Mouse (Mus musculus): ENCODE data around the gene Abl1.

DNA sequence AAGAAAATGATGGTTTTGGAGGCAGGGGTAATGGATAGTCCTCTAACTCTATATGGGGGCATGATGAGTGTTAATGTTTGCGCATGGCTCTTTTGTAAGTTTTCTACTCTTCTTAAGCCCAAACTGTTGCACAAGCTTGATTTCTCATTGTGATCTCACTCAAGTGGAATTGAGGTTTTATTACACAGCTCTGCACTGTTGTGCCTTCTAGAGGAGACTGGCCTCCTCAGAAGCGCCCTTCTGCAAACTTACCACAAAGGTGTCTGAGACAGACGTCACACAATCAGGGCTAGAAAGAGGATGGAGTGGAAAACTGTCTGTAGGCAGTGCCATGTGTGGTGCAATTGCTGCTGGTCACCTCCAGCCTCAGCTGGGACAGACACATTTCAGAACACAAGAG, 88.3 kb downstream of the Abl1 start:
- TF ChIP-seq POLR2A (IDR thresholded peaks at IDR 0.05; ENCODE audit: insufficient read length, low read depth) (no peak), MAX (IDR thresholded peaks at IDR 0.05; ENCODE audit: low read depth) (no peak), REST (IDR thresholded peaks at IDR 0.05; ENCODE audit: insufficient read depth, insufficient read length) (no peak), USF1 (IDR thresholded peaks at IDR 0.05; ENCODE audit: low read depth) (no peak), E2F4 (IDR thresholded peaks at IDR 0.05; ENCODE audit: insufficient read depth) (no peak), TCF12 (IDR thresholded peaks at IDR 0.05; ENCODE audit: insufficient read depth, poor library complexity, severe bottlenecking) (no peak), MYOG (IDR thresholded peaks at IDR 0.05; ENCODE audit: control insufficient read depth in 1 of 3, insufficient read depth in 1 of 3, insufficient read length in 2 of 3, low read depth in 2 of 3) (no peak), MYOD1 (IDR thresholded peaks at IDR 0.05; ENCODE audit: control insufficient read depth in 1 of 3, insufficient read length in 2 of 3, low read depth in 2 of 3) (no peak)
